Mouse (Mus musculus) erythroblast, embryonic 14.5 days (primary cell): ENCODE measurements at regions not wholly inside any gene's neighbourhood (a gene's known extent, or its start where the extent isn't known, plus 50 kb on each side); places are given as distances from the start of the nearest gene placed in this dataset.
"Not testable (repeated sequence)": the region's sequence is repeated elsewhere in the genome, so short reads cannot be mapped to it uniquely, and the experiment has no call there.

ENCODE experiments used
- H3K27me3 ChIP-seq: 2 replicates; pipeline ENCODE4 v1.6.1; 2012; ENCODE audit warnings: inconsistent platforms; ENCODE audit not compliant: control insufficient read depth
- H3K36me3 ChIP-seq: 2 replicates; pipeline ENCODE4 v1.6.1; 2012; ENCODE audit warnings: mild to moderate bottlenecking, inconsistent platforms; ENCODE audit not compliant: control insufficient read depth
- H3K4me1 ChIP-seq: 2 replicates; pipeline ENCODE4 v1.6.1; 2012; ENCODE audit warnings: inconsistent platforms; ENCODE audit not compliant: control insufficient read depth
- H3K4me3 ChIP-seq: replicated peaks from 2 replicates; pipeline ENCODE3; 2012; ENCODE audit warnings: moderate library complexity, mild to moderate bottlenecking, inconsistent platforms
- H3K9me3 ChIP-seq: 2 replicates; pipeline ENCODE4 v1.6.1; 2012; ENCODE audit warnings: low read length, inconsistent platforms, mixed read lengths; ENCODE audit not compliant: control insufficient read depth
- GATA1 ChIP-seq: IDR thresholded peaks from 2 replicates; pipeline ENCODE4 v1.6.1; 2012; ENCODE audit warnings: low read length, inconsistent platforms, mixed read lengths
- TAL1 ChIP-seq: IDR thresholded peaks from 3 replicates; pipeline ENCODE4 v1.6.1; 2012; ENCODE audit warnings: low read length, inconsistent platforms, mixed read lengths

DNA sequence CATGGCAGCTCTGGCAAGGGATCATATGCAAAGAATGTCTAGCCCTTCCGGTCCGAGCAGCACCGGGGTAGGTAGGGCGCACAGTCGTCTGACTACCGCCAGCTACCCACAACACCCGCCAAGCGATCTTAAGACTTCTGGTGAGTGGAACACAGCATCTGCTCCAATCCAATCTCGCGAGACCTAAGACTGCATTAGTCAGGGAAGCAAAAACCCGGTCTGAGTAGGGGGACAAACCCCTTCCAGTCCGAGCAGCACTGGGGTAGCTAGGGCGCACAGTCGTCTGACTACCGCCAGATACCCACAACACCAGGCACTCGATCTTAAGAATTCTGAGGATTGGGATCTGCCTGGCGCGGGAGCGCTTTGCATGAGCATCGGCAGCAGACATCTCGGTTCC is 57.1 kb downstream of the Nap1l2 start:
- not testable (repeated sequence) for H3K9me3 ChIP-seq, H3K36me3 ChIP-seq, H3K27me3 ChIP-seq, H3K4me3 ChIP-seq, H3K4me1 ChIP-seq

DNA sequence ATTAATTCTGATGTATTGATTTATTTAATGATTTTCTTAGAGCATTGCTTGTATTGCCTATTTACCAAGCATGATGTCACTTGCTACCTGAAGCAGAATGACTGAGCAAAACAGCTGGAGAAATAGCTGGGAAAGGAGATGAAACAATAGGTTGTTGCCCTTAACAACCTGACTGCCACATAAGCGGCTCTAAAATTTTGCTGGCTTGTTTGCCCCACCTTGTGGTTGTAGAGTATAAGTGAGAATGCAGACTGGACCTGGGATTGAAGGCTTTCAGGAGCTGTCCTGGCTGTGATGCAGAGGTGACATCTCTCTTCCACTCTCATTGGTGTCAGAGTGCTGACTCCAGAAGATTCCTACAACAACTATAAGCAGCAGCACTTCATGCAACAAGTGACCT is 77.3 kb downstream of the Nap1l2 start:
- H3K4me1 ChIP-seq, result no peaks in the 10 kb centered on the region
- peaks cover 2% of the 10 kb centered on the region; the same call in 1 of the 2 replicates for H3K9me3 ChIP-seq
- H3K27me3 ChIP-seq, result no peaks in the 10 kb centered on the region
- no peak overlapping the region for H3K4me3 ChIP-seq
- no peaks in the 10 kb centered on the region for H3K36me3 ChIP-seq
- TF ChIP-seq GATA1 (no peak), TAL1 (no peak)

DNA sequence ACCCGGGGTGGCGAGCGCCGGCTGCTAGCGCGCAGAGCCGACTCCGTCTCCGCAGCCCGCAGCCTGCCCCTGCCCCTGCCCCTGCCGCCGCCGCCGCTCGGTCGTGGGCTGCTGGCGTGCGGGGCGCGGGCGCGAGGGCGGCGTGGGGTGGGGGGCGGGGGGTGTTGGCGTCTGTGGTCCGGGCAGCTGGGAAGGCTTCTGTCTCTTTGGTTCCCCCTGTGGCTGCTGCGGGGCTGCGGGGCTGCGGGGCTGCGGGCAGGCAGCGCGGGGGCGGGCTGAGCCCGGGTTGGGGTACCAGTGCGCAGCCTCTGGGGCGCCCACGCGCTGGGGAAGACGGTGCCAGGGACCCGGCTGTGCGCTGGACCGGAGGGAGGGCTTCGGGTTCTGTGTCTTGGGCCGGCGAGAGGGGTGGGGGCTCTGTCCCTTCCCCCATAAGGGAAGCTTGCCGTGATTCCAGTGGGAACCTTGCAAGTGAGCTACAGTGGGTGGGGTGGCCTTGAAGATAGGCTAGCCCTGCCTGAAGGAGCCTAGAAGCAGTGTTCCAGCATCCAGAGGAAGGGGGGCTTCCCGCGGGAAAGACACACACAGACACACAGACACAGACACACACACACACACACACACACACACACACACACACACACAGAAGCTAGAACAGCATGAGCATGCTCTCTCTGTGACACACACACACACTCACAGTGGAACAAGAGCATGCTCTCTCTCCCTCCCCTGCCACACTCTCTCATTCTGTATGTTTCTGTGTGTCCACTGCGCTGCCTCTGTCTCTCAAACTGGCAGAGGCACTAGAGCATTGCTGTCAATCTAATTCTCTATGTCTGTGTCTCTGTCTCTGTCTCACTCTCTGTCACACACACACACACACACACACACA is 118.5 kb downstream of the Nap1l2 start:
- H3K27me3 ChIP-seq, H3K4me3 ChIP-seq: not testable (repeated sequence)

DNA sequence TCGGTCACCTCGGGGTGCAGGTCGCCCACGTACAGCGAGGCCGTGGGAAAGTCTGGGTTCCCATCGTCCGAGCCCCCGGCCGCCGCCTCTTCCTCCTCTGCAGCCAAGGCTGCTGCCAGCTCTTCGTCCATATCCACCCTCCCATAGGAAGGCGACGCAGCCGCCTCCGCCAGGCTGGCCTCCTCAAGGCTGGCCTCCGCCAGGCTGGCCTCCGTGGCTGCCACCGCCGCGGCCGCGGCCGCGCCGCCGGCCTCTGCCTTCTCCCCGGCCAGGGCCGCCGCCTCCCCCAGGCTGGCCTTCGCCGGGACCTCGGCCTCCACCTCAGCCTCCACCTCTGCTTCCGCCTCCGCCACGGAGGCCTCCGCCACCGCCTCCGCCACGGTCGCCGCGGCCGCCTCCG is 119.3 kb downstream of the Nap1l2 start:
- H3K4me1 ChIP-seq, H3K4me3 ChIP-seq, H3K9me3 ChIP-seq, H3K27me3 ChIP-seq, H3K36me3 ChIP-seq: not testable (repeated sequence)

More for the DNA sequence above, 118.5 kb downstream of the Nap1l2 start:
- not testable (repeated sequence) for H3K4me1 ChIP-seq, H3K36me3 ChIP-seq, H3K9me3 ChIP-seq

DNA sequence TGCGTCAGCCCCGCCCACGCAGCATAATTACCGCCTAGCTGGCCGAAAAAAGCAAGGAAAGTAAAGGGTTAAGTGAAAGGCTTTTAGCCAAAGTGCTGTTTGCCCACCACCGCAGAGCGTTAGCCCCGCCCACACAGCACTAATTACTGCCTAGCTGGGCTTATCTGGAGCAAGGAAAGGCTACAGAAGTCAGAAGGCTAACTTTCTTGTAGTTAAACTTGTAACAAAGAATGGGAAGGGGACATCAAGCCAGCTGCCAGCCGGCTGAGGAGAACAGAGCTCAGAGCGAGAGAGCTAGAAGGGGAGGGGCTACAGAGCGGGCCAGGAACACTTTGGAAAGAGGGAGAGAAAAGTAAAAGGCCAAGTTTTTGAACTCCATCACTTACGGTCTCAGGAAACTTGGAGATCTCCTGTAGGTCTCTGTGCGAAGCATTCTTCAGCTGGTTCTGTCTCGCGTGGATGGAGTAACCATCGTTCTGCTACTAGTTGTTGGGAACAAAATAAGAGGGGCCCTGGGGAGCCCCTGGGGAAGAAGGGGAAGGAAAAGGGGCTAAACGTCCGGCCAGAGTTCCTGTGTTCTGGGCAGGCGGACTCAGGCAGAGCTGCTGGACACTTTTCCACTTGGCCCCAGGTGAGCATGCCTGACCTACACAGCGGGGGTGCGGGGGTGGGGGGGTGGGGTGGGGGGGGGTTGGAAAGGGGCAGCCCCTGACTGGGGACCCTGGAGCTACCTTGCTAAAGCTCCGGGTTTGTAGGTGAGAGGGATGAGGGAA is 98.3 kb downstream of the 1700018G05Rik start:
- Histone ChIP-seq H3K36me3 (no peaks in the 10 kb centered on the region), H3K4me3 (peak overlapping the region; percentile 22), H3K4me1 (no peaks in the 10 kb centered on the region), H3K9me3 (no peaks in the 10 kb centered on the region), H3K27me3 (peaks cover 2% of the 10 kb centered on the region; the same call in 1 of the 2 replicates)
- TF ChIP-seq TAL1 (no peak), GATA1 (no peak)

DNA sequence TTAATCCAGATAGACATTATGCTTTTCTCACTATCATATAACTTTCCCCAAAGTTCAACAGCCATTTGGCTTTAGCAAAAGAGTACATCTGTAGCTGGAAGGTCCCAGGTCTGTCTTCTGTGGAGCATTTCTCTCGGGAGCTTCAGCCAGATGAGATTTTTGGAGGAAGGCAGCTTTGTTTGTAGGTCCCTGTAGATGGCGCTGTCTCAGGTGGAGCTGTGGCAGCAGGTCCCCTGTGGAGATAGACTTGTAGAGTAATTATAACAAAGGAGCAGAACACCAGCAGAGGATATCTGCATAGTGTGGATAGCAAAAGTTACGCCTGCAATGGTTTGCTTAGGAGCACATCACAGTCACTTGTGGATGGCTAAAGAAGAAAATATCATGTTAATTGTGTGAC is 97.3 kb downstream of the 1700018G05Rik start:
- H3K4me3 ChIP-seq, H3K27me3 ChIP-seq, H3K9me3 ChIP-seq, H3K4me1 ChIP-seq, H3K36me3 ChIP-seq: not testable (repeated sequence)

DNA sequence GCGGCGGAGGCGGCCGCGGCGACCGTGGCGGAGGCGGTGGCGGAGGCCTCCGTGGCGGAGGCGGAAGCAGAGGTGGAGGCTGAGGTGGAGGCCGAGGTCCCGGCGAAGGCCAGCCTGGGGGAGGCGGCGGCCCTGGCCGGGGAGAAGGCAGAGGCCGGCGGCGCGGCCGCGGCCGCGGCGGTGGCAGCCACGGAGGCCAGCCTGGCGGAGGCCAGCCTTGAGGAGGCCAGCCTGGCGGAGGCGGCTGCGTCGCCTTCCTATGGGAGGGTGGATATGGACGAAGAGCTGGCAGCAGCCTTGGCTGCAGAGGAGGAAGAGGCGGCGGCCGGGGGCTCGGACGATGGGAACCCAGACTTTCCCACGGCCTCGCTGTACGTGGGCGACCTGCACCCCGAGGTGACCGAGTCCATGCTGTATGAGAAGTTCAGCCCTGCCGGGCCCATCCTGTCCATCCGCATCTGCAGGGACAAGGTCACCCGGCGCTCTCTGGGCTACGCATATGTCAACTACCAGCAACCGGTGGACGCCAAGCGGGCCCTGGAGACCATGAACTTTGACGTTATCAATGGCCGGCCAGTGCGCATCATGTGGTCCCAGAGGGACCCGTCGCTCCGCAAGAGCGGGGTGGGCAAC is 85.4 kb downstream of the 1700018G05Rik start:
- H3K27me3 ChIP-seq, H3K36me3 ChIP-seq, H3K9me3 ChIP-seq, H3K4me3 ChIP-seq, H3K4me1 ChIP-seq: not testable (repeated sequence)

DNA sequence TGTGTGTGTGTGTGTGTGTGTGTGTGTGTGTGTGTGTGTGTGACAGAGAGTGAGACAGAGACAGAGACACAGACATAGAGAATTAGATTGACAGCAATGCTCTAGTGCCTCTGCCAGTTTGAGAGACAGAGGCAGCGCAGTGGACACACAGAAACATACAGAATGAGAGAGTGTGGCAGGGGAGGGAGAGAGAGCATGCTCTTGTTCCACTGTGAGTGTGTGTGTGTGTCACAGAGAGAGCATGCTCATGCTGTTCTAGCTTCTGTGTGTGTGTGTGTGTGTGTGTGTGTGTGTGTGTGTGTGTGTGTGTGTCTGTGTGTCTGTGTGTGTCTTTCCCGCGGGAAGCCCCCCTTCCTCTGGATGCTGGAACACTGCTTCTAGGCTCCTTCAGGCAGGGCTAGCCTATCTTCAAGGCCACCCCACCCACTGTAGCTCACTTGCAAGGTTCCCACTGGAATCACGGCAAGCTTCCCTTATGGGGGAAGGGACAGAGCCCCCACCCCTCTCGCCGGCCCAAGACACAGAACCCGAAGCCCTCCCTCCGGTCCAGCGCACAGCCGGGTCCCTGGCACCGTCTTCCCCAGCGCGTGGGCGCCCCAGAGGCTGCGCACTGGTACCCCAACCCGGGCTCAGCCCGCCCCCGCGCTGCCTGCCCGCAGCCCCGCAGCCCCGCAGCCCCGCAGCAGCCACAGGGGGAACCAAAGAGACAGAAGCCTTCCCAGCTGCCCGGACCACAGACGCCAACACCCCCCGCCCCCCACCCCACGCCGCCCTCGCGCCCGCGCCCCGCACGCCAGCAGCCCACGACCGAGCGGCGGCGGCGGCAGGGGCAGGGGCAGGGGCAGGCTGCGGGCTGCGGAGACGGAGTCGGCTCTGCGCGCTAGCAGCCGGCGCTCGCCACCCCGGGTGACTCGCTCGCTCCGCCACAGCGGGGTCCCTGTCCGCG is 84.4 kb downstream of the 1700018G05Rik start:
- not testable (repeated sequence) for H3K4me1 ChIP-seq, H3K4me3 ChIP-seq, H3K27me3 ChIP-seq, H3K36me3 ChIP-seq, H3K9me3 ChIP-seq

DNA sequence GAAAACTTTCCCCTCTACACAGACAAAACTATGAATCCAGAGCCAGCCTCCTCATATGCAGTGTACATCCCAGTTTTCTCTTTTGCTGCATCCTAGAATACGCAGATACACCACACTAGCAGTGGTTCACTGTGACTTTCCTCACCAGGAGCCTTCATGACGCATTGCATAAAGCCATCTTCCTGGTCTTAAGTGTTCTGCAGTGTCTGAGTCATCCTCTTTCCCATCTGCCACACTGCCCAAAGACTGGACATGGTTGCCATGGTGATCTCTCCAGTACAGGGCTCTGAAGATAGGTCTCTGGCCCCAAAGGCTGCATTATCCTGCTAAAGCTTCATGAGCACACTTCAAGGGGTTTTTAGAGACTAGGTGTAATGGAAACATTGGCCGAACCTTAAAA is 65.8 kb downstream of the 1700018G05Rik start:
- not testable (repeated sequence) for H3K36me3 ChIP-seq, H3K9me3 ChIP-seq, H3K4me3 ChIP-seq

More for the DNA sequence above, 65.8 kb downstream of the 1700018G05Rik start:
- not testable (repeated sequence) for H3K4me1 ChIP-seq, H3K27me3 ChIP-seq
